Mouse (Mus musculus) embryonic facial prominence, embryonic 12.5 days (tissue): ENCODE data around the gene Akr1b10. TPM values are rescaled to one million over a fixed set of nuclear protein-coding genes. Genes with fewer than 3 reads are reported as not detected.
"Not testable (repeated sequence)": the region's sequence is repeated elsewhere in the genome, so short reads cannot be mapped to it uniquely, and the experiment has no call there.

Experiments
- ATAC-seq: fragments of 200-750 bp; cut with Nextera tagmentation; 2 replicates; pipeline ENCODE4 v1.8.0; 2017; ENCODE audit not compliant: insufficient number of reproducible peaks, insufficient read depth, low FRiP score, low TSS enrichment
- H3K27ac ChIP-seq: fragments of 300-500 bp; sonication (generic); 2 replicates; pipeline ENCODE4 v1.5.1; 2016; ENCODE audit warnings: mild to moderate bottlenecking
- H3K27me3 ChIP-seq: fragments of 300-500 bp; sonication (generic); 2 replicates; pipeline ENCODE4 v1.6.1; 2016; ENCODE audit warnings: mild to moderate bottlenecking, moderate library complexity
- H3K36me3 ChIP-seq: fragments of 300-500 bp; sonication (generic); 2 replicates; pipeline ENCODE4 v1.6.1; 2016; ENCODE audit warnings: mild to moderate bottlenecking
- H3K4me1 ChIP-seq: fragments of 300-500 bp; sonication (generic); 2 replicates; pipeline ENCODE4 v1.6.1; 2016
- H3K4me2 ChIP-seq: fragments of 300-500 bp; sonication (generic); replicated peaks from 2 replicates; pipeline ENCODE4 v1.6.1; 2016; ENCODE audit warnings: mild to moderate bottlenecking, moderate library complexity
- H3K4me3 ChIP-seq: fragments of 300-500 bp; sonication (generic); 2 replicates; pipeline ENCODE4 v1.5.1; 2016; ENCODE audit warnings: mild to moderate bottlenecking
- H3K9ac ChIP-seq: fragments of 300-500 bp; sonication (generic); 2 replicates; pipeline ENCODE4 v1.6.1; 2016; ENCODE audit warnings: mild to moderate bottlenecking, moderate library complexity
- H3K9me3 ChIP-seq: fragments of 300-500 bp; sonication (generic); 2 replicates; pipeline ENCODE4 v1.6.1; 2016; ENCODE audit warnings: mild to moderate bottlenecking, moderate library complexity
- WGBS: fragments of 180-500 bp; shearing (Covaris S2); methylation state at CpG from one replicate; pipeline ENCODE4 v1.1.7; 2016; 5-methylcytosine and 5-hydroxymethylcytosine counted together
- polyA plus RNA-seq: library from polyadenylated mRNA; unstranded; fragments of >200 nt; fragmentation: Nextera tagmentation; extraction: Ambion mirVana; gene quantifications from 2 replicates; pipeline ENCODE4 v1.2.1, GENCODE M21; 2016

Gene Akr1b10
- polyA plus RNA-seq, 1 experiment from 2014 or later: 16.4 TPM

DNA sequence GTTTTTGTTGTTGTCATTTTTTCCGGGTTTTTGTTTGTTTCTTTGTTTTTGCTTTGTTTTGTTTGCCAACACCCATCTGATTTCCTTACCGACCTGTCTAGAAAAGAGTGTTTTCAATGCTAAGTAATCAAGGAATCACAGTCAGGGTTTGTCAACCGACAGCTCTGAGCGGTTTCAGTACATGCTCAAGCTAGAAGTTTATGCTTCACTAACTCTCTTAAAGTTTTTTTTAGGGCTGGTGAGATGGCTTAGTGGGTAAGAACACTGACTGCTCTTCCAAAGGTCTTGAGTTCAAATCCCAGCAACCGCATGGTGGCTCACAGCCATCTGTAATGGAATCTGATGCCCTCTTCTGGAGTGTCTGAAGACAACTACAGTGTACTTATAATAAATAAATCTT, 8.1 kb upstream of the Akr1b10 start:
- H3K27ac ChIP-seq, H3K9ac ChIP-seq, H3K4me1 ChIP-seq, H3K36me3 ChIP-seq, ATAC-seq, H3K27me3 ChIP-seq, H3K4me3 ChIP-seq, H3K9me3 ChIP-seq, H3K4me2 ChIP-seq: not testable (repeated sequence)
- 84% methylated on average over 5 of the region's 5 CpGs for WGBS

DNA sequence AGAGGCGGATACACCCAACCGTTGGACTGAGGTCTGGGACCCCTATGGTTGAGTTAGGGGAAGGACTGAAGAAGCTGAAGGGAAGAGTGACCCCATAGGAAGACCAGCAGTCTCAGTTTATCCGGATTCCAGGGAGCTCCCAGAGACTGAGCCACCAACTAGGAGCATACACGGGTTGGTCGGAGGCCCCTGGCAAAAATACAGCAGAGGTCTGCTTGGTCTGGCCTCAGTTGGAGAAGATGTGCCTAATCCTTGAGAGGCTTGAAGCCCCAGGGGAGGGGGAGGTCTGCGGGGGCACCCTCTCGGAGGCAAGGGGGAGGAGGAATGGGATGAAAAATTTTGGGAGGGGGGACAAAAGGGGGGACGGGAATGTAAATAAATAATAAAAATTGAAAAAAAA, 617 bp upstream of the Akr1b10 start:
- no peak for ATAC-seq
- no peak overlapping the region for H3K27ac ChIP-seq
- no peak overlapping the region for H3K4me3 ChIP-seq
- no peaks in the 10 kb centered on the region for H3K9me3 ChIP-seq
- peaks cover 4% of the 10 kb centered on the region; the same call in 1 of the 2 replicates for H3K4me1 ChIP-seq
- no peaks in the 10 kb centered on the region for H3K36me3 ChIP-seq
- WGBS: 40% methylated on average over 8 of the region's 8 CpGs
- H3K4me2 ChIP-seq: peak overlapping the region; percentile 66; the same call in 1 of the 2 replicates
- no peak overlapping the region for H3K9ac ChIP-seq
- H3K27me3 ChIP-seq: no peaks in the 10 kb centered on the region

DNA sequence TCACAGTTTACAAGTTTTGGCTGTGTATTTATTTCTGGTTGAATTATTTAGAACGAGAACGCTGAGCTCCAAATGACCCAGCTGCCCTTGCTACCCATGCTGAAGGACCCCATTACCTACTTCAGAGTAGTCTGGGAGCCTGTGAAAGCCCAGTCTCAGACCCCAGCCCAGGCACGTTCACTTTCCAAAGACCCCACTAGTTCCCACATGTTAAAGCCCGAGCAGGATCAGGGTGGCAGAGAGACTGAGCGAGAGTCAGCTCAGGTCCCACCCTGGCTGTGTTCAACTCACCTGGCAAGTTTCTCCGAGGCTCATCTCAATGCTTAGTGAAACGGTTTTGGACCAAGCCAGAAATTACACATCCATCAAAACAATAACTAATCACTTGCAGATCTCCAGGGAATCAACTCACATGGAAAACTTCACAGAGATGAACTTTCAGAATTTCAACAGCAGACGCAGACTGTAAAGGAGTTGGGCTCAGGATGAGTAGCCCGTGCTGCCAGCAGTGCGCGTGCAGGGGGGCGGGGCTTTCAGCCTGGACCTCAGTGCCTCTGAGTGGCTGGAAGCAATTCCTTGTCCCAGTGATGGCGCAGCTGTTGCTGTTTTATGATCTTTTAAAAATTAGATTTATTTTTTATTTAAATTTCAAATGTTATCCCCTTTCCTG, 818 bp downstream of the Akr1b10 start:
- Histone ChIP-seq H3K36me3 (no peaks in the 10 kb centered on the region), H3K9ac (no peak overlapping the region), H3K4me1 (peaks cover 4% of the 10 kb centered on the region; the same call in 1 of the 2 replicates), H3K9me3 (no peaks in the 10 kb centered on the region), H3K4me2 (peak overlapping the region; percentile 66), H3K4me3 (peak overlapping the region; percentile 47), H3K27me3 (no peaks in the 10 kb centered on the region), H3K27ac (peak overlapping the region; percentile 65; the same call in 1 of the 2 replicates)
- 2% methylated on average over 13 of the region's 13 CpGs for WGBS
- ATAC-seq: peak; percentile 56; the same call in 1 of the 2 replicates

DNA sequence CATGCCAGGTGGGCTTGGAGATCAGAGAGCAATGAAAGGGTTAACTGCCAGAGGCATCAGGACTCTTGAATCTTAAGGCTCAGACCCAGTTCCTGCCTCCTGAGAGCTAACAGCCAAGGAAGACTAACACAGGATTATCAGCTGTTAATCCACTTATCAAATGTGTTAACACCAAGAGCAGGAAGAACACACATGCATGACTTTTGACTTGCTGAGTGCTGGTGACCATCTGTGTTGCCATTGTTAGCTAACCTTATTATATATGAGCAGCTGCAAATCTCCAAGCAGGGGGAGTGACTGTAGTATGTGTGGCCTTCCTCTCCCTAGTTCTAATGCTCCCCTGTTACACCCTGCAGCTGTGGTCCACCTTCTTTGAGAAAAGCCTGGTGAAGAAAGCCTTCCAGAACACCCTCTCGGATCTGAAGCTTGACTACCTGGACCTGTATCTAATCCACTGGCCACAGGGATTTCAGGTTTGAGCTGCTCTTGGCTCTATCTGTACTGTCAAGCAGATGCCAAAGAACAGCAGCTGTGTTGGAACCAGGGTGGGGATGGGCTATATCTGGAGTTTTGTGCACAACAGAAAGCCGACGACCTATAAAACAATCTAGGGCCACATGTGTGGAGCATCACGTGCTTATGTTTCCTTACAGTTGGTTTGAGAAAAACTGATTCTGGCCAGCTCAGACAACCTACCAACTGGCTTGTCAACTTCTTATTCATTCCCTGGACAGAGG, 4.6 kb downstream of the Akr1b10 start:
- peaks cover 10% of the 10 kb centered on the region; the same call in 1 of the 2 replicates for H3K36me3 ChIP-seq
- peaks cover 4% of the 10 kb centered on the region; the same call in 1 of the 2 replicates for H3K4me1 ChIP-seq
- no peak overlapping the region for H3K9ac ChIP-seq
- no peak for ATAC-seq
- H3K27ac ChIP-seq: no peak overlapping the region
- H3K27me3 ChIP-seq: no peaks in the 10 kb centered on the region
- no peak overlapping the region for H3K4me3 ChIP-seq
- 84% methylated on average over 4 of the region's 4 CpGs for WGBS
- no peaks in the 10 kb centered on the region for H3K9me3 ChIP-seq
- no peak overlapping the region for H3K4me2 ChIP-seq

DNA sequence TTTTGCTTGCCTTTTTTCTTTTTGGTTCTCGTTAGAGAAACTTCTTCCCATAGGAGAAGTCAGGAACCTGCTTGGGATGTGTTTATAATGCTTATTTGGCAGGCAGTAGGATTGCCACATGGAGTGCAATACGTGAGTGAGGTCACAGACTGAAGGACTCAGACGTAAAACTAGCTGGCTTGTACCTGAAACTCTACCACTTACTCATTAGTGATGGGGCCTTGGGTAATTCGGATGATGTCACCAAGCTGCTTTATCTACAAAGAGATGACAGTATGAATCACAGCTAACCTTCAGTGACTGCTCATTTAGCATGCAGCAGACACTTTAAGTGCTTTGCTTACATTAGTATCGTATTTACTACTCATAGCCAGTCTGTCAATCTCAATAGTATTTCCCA, 11.9 kb downstream of the Akr1b10 start:
- Histone ChIP-seq H3K4me1 (no peaks in the 10 kb centered on the region), H3K4me2 (no peak overlapping the region), H3K27ac (no peak overlapping the region), H3K9ac (no peak overlapping the region), H3K27me3 (no peaks in the 10 kb centered on the region), H3K36me3 (peaks cover 7% of the 10 kb centered on the region; the same call in 1 of the 2 replicates), H3K4me3 (no peak overlapping the region), H3K9me3 (no peaks in the 10 kb centered on the region)
- WGBS: 69% methylated on average over 5 of the region's 5 CpGs
- no peak for ATAC-seq

DNA sequence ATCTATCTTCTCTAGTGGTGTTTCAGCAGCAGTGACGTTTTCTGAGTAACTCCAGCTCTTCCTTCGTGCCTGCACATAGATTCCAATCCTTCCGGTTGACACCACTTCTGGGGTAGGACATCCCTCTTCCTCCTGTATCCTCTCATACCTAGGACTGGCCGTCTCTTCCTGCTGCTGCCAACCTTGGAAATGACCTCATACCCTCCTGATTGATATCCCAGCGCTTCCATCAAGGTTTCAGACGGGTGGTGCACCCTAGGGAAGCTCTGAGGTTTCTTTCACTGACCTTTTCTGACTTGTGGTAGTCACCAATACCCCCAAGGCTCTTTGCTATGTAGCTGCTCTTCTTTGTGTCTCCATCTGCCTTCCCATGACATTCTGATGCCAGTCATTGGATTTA, 14.4 kb downstream of the Akr1b10 start:
- no peaks in the 10 kb centered on the region for H3K9me3 ChIP-seq
- H3K27me3 ChIP-seq: no peaks in the 10 kb centered on the region
- 0 out of 2 replicates have a peak, but pooled peaks cover 2% of the 10 kb centered on the region for H3K36me3 ChIP-seq
- H3K4me3 ChIP-seq: no peak overlapping the region
- H3K27ac ChIP-seq: no peak overlapping the region
- no peak for ATAC-seq
- H3K9ac ChIP-seq: no peak overlapping the region
- 84% methylated on average over 6 of the region's 6 CpGs for WGBS
- H3K4me1 ChIP-seq: no peaks in the 10 kb centered on the region
- no peak overlapping the region for H3K4me2 ChIP-seq

DNA sequence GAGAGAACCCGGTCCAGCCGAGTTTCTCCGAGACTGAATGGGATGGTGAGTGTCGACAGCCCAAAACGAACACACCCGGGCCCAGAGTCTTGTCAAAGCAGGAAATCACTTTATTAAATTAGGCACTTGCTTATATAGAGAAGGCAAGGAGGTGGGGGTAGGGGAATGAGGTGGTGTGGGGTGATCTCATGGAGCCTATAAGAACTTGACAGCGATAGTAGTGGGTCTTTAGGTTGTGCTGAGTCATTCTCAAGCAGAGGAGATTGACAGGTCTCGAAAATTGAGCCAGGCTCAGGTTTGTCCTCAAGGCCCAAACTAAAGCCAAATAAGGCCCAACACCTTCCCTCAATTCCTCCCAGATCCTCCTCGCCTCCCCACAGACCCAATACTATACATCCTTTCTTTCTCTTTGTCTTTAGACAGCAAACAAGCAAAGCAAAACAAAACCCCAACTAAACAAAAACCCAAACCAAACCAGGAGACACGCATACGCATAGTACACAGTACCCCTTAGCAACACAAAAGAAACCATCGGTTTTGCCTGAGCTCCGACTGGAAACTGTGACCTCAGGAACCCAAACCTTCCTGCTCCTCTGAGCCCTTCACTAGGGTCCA, 15.7 kb downstream of the Akr1b10 start:
- Histone ChIP-seq H3K27ac (no peak overlapping the region), H3K27me3 (no peaks in the 10 kb centered on the region), H3K4me1 (no peaks in the 10 kb centered on the region), H3K9ac (no peak overlapping the region), H3K4me2 (no peak overlapping the region), H3K36me3 (0 out of 2 replicates have a peak, but pooled peaks cover 2% of the 10 kb centered on the region), H3K9me3 (no peaks in the 10 kb centered on the region), H3K4me3 (no peak overlapping the region)
- 78% methylated on average over 13 of the region's 13 CpGs for WGBS
- ATAC-seq: no peak

DNA sequence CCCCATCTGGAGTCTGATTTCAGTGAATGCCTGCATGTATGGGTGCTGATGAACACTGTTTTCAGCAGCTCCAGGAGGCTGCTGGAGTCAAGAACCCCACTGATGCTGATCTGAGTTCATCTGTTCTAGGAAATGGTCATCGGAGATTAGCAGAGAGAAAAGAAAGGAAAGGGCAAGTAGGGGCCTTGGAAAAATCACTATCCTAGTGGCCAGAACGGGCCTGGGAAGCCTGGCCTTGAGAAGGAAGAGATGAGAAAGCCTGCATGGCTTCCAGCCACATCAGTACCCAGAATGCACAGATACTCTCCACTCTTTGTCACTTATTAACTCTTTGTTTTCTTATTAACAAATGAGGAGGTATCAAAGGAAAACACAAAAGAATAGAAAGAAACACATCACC, 16.7 kb downstream of the Akr1b10 start:
- WGBS: 82% methylated on average over 2 of the region's 2 CpGs
- H3K27ac ChIP-seq: no peak overlapping the region
- H3K27me3 ChIP-seq: no peaks in the 10 kb centered on the region
- no peak overlapping the region for H3K4me3 ChIP-seq
- no peak overlapping the region for H3K4me2 ChIP-seq
- ATAC-seq: no peak
- no peaks in the 10 kb centered on the region for H3K9me3 ChIP-seq
- no peak overlapping the region for H3K9ac ChIP-seq
- H3K36me3 ChIP-seq: 0 out of 2 replicates have a peak, but pooled peaks cover 2% of the 10 kb centered on the region
- no peaks in the 10 kb centered on the region for H3K4me1 ChIP-seq

DNA sequence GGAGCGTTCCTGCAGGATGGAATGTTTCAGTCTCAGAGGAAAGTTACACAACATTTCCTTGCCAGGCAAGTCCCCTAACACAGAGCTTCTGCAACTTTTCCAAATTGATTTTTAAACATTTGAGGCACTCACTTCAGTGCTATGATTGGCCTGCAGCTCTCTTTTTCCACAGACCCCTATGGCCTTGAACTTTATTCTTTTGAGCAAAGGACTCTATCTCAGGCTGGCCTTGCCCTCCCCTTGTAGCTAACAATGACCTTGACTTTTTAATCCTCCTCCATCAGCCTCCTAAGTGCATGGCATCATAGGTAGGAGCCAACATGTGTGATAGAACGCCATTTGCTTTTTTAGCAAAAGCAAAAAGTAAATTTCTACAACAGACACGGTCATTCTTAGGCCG, 22.7 kb downstream of the Akr1b10 start:
- Histone ChIP-seq H3K9ac (no peak overlapping the region), H3K4me1 (no peaks in the 10 kb centered on the region), H3K27me3 (no peaks in the 10 kb centered on the region), H3K4me3 (no peak overlapping the region), H3K4me2 (no peak overlapping the region), H3K36me3 (no peaks in the 10 kb centered on the region), H3K9me3 (peaks cover 3% of the 10 kb centered on the region; the same call in 1 of the 2 replicates), H3K27ac (no peak overlapping the region)
- ATAC-seq: no peak
- WGBS: 92% methylated on average over 4 of the region's 4 CpGs

DNA sequence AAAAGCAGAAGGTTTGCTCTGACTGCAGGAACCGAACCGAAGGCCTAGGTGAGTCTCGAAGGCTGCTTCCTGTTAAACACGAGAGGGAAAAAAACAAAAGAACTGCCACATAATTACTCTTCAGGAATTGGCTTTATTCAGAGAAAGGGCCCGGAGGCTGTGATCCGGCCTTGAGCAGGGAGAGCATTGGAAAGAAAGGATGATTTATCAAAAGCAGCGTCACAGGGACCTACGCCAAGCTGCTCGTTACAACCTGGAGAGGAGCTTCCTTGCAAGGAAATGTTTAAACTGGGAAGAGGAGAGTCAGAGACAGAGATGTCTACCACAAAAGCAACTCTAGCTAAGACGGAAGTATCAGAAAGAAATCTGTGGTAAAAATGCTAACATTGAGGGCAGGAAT, 23.4 kb downstream of the Akr1b10 start:
- no peaks in the 10 kb centered on the region for H3K4me1 ChIP-seq
- no peak overlapping the region for H3K4me2 ChIP-seq
- ATAC-seq: no peak
- no peak overlapping the region for H3K9ac ChIP-seq
- H3K4me3 ChIP-seq: no peak overlapping the region
- H3K27ac ChIP-seq: no peak overlapping the region
- no peaks in the 10 kb centered on the region for H3K27me3 ChIP-seq
- 77% methylated on average over 10 of the region's 10 CpGs for WGBS
- no peaks in the 10 kb centered on the region for H3K36me3 ChIP-seq
- H3K9me3 ChIP-seq: peaks cover 3% of the 10 kb centered on the region; the same call in 1 of the 2 replicates

DNA sequence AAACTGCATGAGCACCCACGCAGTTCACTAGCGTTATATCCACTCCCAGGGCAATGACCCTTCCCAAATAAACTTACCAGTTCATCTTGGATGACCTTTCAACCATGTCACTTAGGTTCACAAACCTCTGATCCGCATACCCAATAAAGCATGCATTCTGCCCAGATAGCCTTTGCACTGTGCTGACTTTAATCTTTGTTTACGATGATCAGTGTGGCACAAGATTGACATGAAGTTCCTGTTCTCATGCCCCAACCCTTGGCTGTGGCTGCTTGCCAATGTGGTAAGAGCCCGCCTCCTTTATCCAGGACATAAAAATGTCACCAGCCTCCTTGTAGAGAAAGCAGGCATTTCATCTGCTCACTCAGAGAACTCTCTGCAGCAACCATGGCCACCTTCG, 28.0 kb downstream of the Akr1b10 start, which contains the start of gene Akr1b7:
Gene Akr1b7 (plus strand): TSS at position 312 of the 400 bp plus-strand sequence.
- no peaks in the 10 kb centered on the region for H3K36me3 ChIP-seq
- H3K9ac ChIP-seq: no peak within 1 kb of the TSS
- WGBS: 82% methylated on average over 6 of the region's 6 CpGs
- H3K9me3 ChIP-seq: no peaks in the 10 kb centered on the region
- H3K4me1 ChIP-seq: no peaks in the 10 kb centered on the region
- H3K27me3 ChIP-seq: no peaks in the 10 kb centered on the region
- H3K4me2 ChIP-seq: no peak within 1 kb of the TSS
- H3K27ac ChIP-seq: no peak within 1 kb of the TSS
- no peak within 1 kb of the TSS for H3K4me3 ChIP-seq
- ATAC-seq: no peak
